Mouse (Mus musculus) neural tube, embryonic 14.5 days (tissue): ENCODE results near the gene Hoxc6. TPM values are rescaled to one million over a fixed set of nuclear protein-coding genes. Genes with fewer than 3 reads are reported as not detected.

Experiments
- ATAC-seq: fragments of 200-750 bp; cut with Nextera tagmentation; 2 replicates; pipeline ENCODE4 v1.8.0; 2017; ENCODE audit warnings: low read depth, mild to moderate bottlenecking, moderate TSS enrichment, moderate library complexity
- H3K27ac ChIP-seq: fragments of 300-500 bp; sonication (generic); 2 replicates; pipeline ENCODE4 v1.5.1; 2014; ENCODE audit warnings: low read depth, mild to moderate bottlenecking, control low read depth, low read length, moderate library complexity, mixed read lengths
- H3K27me3 ChIP-seq: fragments of 300-500 bp; sonication (generic); 2 replicates; pipeline ENCODE4 v1.6.1; 2014; ENCODE audit warnings: low read length; ENCODE audit not compliant: control insufficient read depth, insufficient read depth
- H3K36me3 ChIP-seq: fragments of 300-500 bp; sonication (generic); 2 replicates; pipeline ENCODE4 v1.6.1; 2014; ENCODE audit warnings: low read length, mixed read lengths; ENCODE audit not compliant: control insufficient read depth, insufficient read depth
- H3K4me1 ChIP-seq: fragments of 300-500 bp; sonication (generic); 2 replicates; pipeline ENCODE4 v1.6.1; 2014; ENCODE audit warnings: low read length; ENCODE audit not compliant: control insufficient read depth, insufficient read depth
- H3K4me2 ChIP-seq: fragments of 300-500 bp; sonication (generic); 2 replicates; pipeline ENCODE4 v1.6.1; 2014; ENCODE audit warnings: mild to moderate bottlenecking, low read depth, low read length, control low read depth
- H3K4me3 ChIP-seq: fragments of 300-500 bp; sonication (generic); 2 replicates; pipeline ENCODE4 v1.5.1; 2014; ENCODE audit warnings: low read depth, low read length, control low read depth, mixed read lengths
- H3K9ac ChIP-seq: fragments of 300-500 bp; sonication (generic); replicated peaks from 2 replicates; pipeline ENCODE4 v1.6.1; 2014; ENCODE audit warnings: low read depth, mild to moderate bottlenecking, control low read depth, low read length, mixed read lengths
- H3K9me3 ChIP-seq: fragments of 300-500 bp; sonication (generic); 2 replicates; pipeline ENCODE4 v1.6.1; 2016; ENCODE audit warnings: low read length; ENCODE audit not compliant: control insufficient read depth
- WGBS: fragments of 180-500 bp; shearing (Covaris S2); extraction: QIAGEN DNeasy Blood & Tissue Kit; methylation state at CpG from one replicate; pipeline ENCODE4 v1.1.7; 2014; 5-methylcytosine and 5-hydroxymethylcytosine counted together
- polyA plus RNA-seq: library from polyadenylated mRNA; unstranded; fragments of >200 nt; fragmentation: Nextera tagmentation; extraction: Ambion mirVana; gene quantifications from 2 replicates; pipeline ENCODE4 v1.2.1, GENCODE M21; 2014

Gene Hoxc6
- polyA plus RNA-seq, 1 experiment from 2014 or later = 23.0 TPM

GRCm38 (mm10) chr15:102981379-102982288 is 16.4 kb upstream of the Hoxc6 start:
- peak; percentile 4 for ATAC-seq
- Histone ChIP-seq H3K27me3 (no peaks in the 10 kb centered on the region), H3K4me2 (peak overlapping the region; percentile 94), H3K9ac (peak overlapping the region; percentile 100), H3K4me1 (peaks cover 23% of the 10 kb centered on the region; the same call in 1 of the 2 replicates), H3K9me3 (no peaks in the 10 kb centered on the region), H3K27ac (peak overlapping the region; percentile 99), H3K4me3 (peak overlapping the region; percentile 87), H3K36me3 (no peaks in the 10 kb centered on the region)
- WGBS = under 1% methylated on average over 83 of the region's 88 CpGs

- H3K36me3 ChIP-seq = no peaks in the 10 kb centered on the region
- 2% methylated on average over 12 of the region's 12 CpGs for WGBS
- H3K4me1 ChIP-seq = peaks cover 38% of the 10 kb centered on the region
- no peak for ATAC-seq
- H3K9ac ChIP-seq = peak overlapping the region; percentile 100
- H3K4me2 ChIP-seq = peak overlapping the region; percentile 94
- H3K27me3 ChIP-seq = no peaks in the 10 kb centered on the region
- H3K9me3 ChIP-seq = no peaks in the 10 kb centered on the region
- peak overlapping the region; percentile 99 for H3K27ac ChIP-seq
- H3K4me3 ChIP-seq = peak overlapping the region; percentile 87
These were observed 14.3 kb upstream of the Hoxc6 start for GRCm38 (mm10) chr15:102983716-102984115.

- peak overlapping the region; percentile 99 for H3K27ac ChIP-seq
- no peaks in the 10 kb centered on the region for H3K9me3 ChIP-seq
- H3K27me3 ChIP-seq = no peaks in the 10 kb centered on the region
- no peak for ATAC-seq
- H3K4me2 ChIP-seq = peak overlapping the region; percentile 94
- peak overlapping the region; percentile 87 for H3K4me3 ChIP-seq
- WGBS = 4% methylated on average over 10 of the region's 10 CpGs
- H3K9ac ChIP-seq = peak overlapping the region; percentile 100
- H3K36me3 ChIP-seq = no peaks in the 10 kb centered on the region
- H3K4me1 ChIP-seq = peaks cover 45% of the 10 kb centered on the region
These were observed 13.5 kb upstream of the Hoxc6 start for GRCm38 (mm10) chr15:102984521-102984920.

- Histone ChIP-seq H3K36me3 (no peaks in the 10 kb centered on the region), H3K27me3 (no peaks in the 10 kb centered on the region), H3K4me3 (peak overlapping the region; percentile 87), H3K4me1 (peaks cover 49% of the 10 kb centered on the region), H3K4me2 (peak overlapping the region; percentile 94), H3K27ac (peak overlapping the region; percentile 99), H3K9me3 (no peaks in the 10 kb centered on the region), H3K9ac (peak overlapping the region; percentile 100)
- no peak for ATAC-seq
- WGBS = 6% methylated on average over 3 of the region's 3 CpGs
These were observed 13.1 kb upstream of the Hoxc6 start for GRCm38 (mm10) chr15:102984925-102985324.

GRCm38 (mm10) chr15:102987124-102987833 is 10.8 kb upstream of the Hoxc6 start:
- peak overlapping the region; percentile 94 for H3K4me2 ChIP-seq
- ATAC-seq = peak; percentile 16; the same call in 1 of the 2 replicates
- no peaks in the 10 kb centered on the region for H3K9me3 ChIP-seq
- peak overlapping the region; percentile 14 for H3K4me3 ChIP-seq
- H3K27me3 ChIP-seq = no peaks in the 10 kb centered on the region
- H3K9ac ChIP-seq = peak overlapping the region; percentile 52
- peak overlapping the region; percentile 75 for H3K27ac ChIP-seq
- peaks cover 63% of the 10 kb centered on the region for H3K4me1 ChIP-seq
- no peaks in the 10 kb centered on the region for H3K36me3 ChIP-seq
- 2% methylated on average over 21 of the region's 21 CpGs for WGBS

- no peaks in the 10 kb centered on the region for H3K9me3 ChIP-seq
- H3K4me2 ChIP-seq = peak overlapping the region; percentile 94
- peak overlapping the region; percentile 75; the same call in 1 of the 2 replicates for H3K27ac ChIP-seq
- WGBS = 17% methylated on average over 5 of the region's 5 CpGs
- H3K36me3 ChIP-seq = no peaks in the 10 kb centered on the region
- no peaks in the 10 kb centered on the region for H3K27me3 ChIP-seq
- no peak overlapping the region for H3K4me3 ChIP-seq
- H3K4me1 ChIP-seq = peaks cover 68% of the 10 kb centered on the region
- peak overlapping the region; percentile 26; the same call in 1 of the 2 replicates for H3K9ac ChIP-seq
- no peak for ATAC-seq
These were observed 10.0 kb upstream of the Hoxc6 start for GRCm38 (mm10) chr15:102988078-102988477.

GRCm38 (mm10) chr15:102990461-102991397 is 7.3 kb upstream of the Hoxc6 start, which contains the start of gene Hoxc8:
Hoxc8 (plus strand) TSS chr15:102990607.
- peak within 1 kb of the TSS; percentile 92 for H3K4me2 ChIP-seq
- H3K4me3 ChIP-seq = peak within 1 kb of the TSS; percentile 57
- peaks cover 71% of the 10 kb centered on the region for H3K4me1 ChIP-seq
- peak within 1 kb of the TSS; percentile 95 for H3K27ac ChIP-seq
- H3K36me3 ChIP-seq = no peaks in the 10 kb centered on the region
- peak within 1 kb of the TSS; percentile 90 for H3K9ac ChIP-seq
- peak; percentile 60 for ATAC-seq
- under 1% methylated on average over 68 of the region's 69 CpGs for WGBS
- no peaks in the 10 kb centered on the region for H3K9me3 ChIP-seq
- H3K27me3 ChIP-seq = no peaks in the 10 kb centered on the region

GRCm38 (mm10) chr15:102991782-102992181 is 6.3 kb upstream of the Hoxc6 start:
- H3K9me3 ChIP-seq = no peaks in the 10 kb centered on the region
- H3K9ac ChIP-seq = peak overlapping the region; percentile 90
- peak overlapping the region; percentile 95 for H3K27ac ChIP-seq
- ATAC-seq = no peak
- peak overlapping the region; percentile 92 for H3K4me2 ChIP-seq
- 9% methylated on average over 7 of the region's 7 CpGs for WGBS
- no peaks in the 10 kb centered on the region for H3K36me3 ChIP-seq
- H3K27me3 ChIP-seq = no peaks in the 10 kb centered on the region
- peak overlapping the region; percentile 57 for H3K4me3 ChIP-seq
- H3K4me1 ChIP-seq = peaks cover 71% of the 10 kb centered on the region
